Mouse (Mus musculus) urinary bladder, adult 2 months (tissue): ENCODE results near the gene Olfr1212. TPM values are rescaled to one million over a fixed set of nuclear protein-coding genes. Genes with fewer than 3 reads are reported as not detected.

Experiments
- DNase-seq: peaks from one replicate; pipeline ENCODE4 v3.0.0; 2022; ENCODE audit warnings: low spot score
- polyA plus RNA-seq: library from polyadenylated mRNA; depleted of rRNA; stranded (reverse); fragments of >200 nt; gene quantifications from 2 replicates; pipeline ENCODE4 v1.2.3, GENCODE M21; 2012; rRNA removed

Gene Olfr1212
- polyA plus RNA-seq = not detected in 2 replicates

GRCm38 (mm10) chr2:88953669-88954068 lies at the start of gene Olfr1212:
Olfr1212 (plus strand) TSS chr2:88953969.
- no peak for DNase-seq

- DNase-seq = no peak
Observed at GRCm38 (mm10) chr2:88915057-88915456, 38.7 kb upstream of the Olfr1212 start, which contains the start of gene Olfr1209. Olfr1209 (minus strand) TSS chr2:88915157.

- no peak for DNase-seq
Observed at GRCm38 (mm10) chr2:88938011-88938410, 15.8 kb upstream of the Olfr1212 start, which contains the start of gene Olfr1211. Olfr1211 (minus strand) TSS chr2:88938111.

GRCm38 (mm10) chr2:88980181-88980580 lies 26.4 kb downstream of the Olfr1212 start, which contains the start of gene Gm13762:
Gm13762 (minus strand) TSS chr2:88980281.
- no peak for DNase-seq

GRCm38 (mm10) chr2:88992553-88992952 lies 38.8 kb downstream of the Olfr1212 start, which contains the start of gene Olfr1214:
Olfr1214 (minus strand) TSS chr2:88992653.
- no peak for DNase-seq

GRCm38 (mm10) chr2:89006873-89007272 lies 53.1 kb downstream of the Olfr1212 start, which contains the start of gene Olfr1215:
Olfr1215 (minus strand) TSS chr2:89006973.
- DNase-seq = no peak

Other genes with a start within 250 kb of the Olfr1212 start
- gene Olfr1196, start 249.4 kb upstream of the Olfr1212 start, polyA plus RNA-seq = not detected in 2 replicates
- not detected in 2 replicates for gene Olfr1197, start 221.6 kb upstream of the Olfr1212 start, polyA plus RNA-seq
- not detected in 2 replicates for gene Olfr1198, start 202.6 kb upstream of the Olfr1212 start, polyA plus RNA-seq
- not detected in 2 replicates for gene Olfr1199, start 193.5 kb upstream of the Olfr1212 start, polyA plus RNA-seq
- not detected in 2 replicates for gene Olfr1200, start 183.5 kb upstream of the Olfr1212 start, polyA plus RNA-seq
- not detected in 2 replicates for gene Olfr1201, start 160.9 kb upstream of the Olfr1212 start, polyA plus RNA-seq
- gene Olfr1202, start 139.5 kb upstream of the Olfr1212 start, polyA plus RNA-seq = not detected in 2 replicates
- gene Olfr1205, start 124.2 kb upstream of the Olfr1212 start, polyA plus RNA-seq = not detected in 2 replicates
- not detected in 2 replicates for gene Olfr1204, start 104.7 kb upstream of the Olfr1212 start, polyA plus RNA-seq
- gene Olfr1206, start 90.7 kb upstream of the Olfr1212 start, polyA plus RNA-seq = not detected in 2 replicates
- not detected in 2 replicates for gene Olfr1208, start 51.7 kb upstream of the Olfr1212 start, polyA plus RNA-seq
- not detected in 2 replicates for gene Olfr1209, start 38.8 kb upstream of the Olfr1212 start, polyA plus RNA-seq
- not detected in 2 replicates for gene Olfr1211, start 15.9 kb upstream of the Olfr1212 start, polyA plus RNA-seq
- gene Gm13762, start 26.3 kb downstream of the Olfr1212 start, polyA plus RNA-seq = not detected in 2 replicates
- not detected in 2 replicates for gene Olfr1214, start 38.7 kb downstream of the Olfr1212 start, polyA plus RNA-seq
- gene Olfr1215, start 53.0 kb downstream of the Olfr1212 start, polyA plus RNA-seq = not detected in 2 replicates
- not detected in 2 replicates for gene Olfr1216, start 64.4 kb downstream of the Olfr1212 start, polyA plus RNA-seq
- not detected in 2 replicates for gene Olfr1217, start 78.1 kb downstream of the Olfr1212 start, polyA plus RNA-seq
- gene Olfr1218, start 107.2 kb downstream of the Olfr1212 start, polyA plus RNA-seq = not detected in 2 replicates
- not detected in 2 replicates for gene Olfr1219, start 129.5 kb downstream of the Olfr1212 start, polyA plus RNA-seq
- not detected in 2 replicates for gene Olfr1220, start 152.9 kb downstream of the Olfr1212 start, polyA plus RNA-seq
- gene Olfr1221, start 163.3 kb downstream of the Olfr1212 start, polyA plus RNA-seq = not detected in 2 replicates
- not detected in 2 replicates for gene Olfr1222, start 179.1 kb downstream of the Olfr1212 start, polyA plus RNA-seq
- not detected in 2 replicates for gene Olfr1223, start 197.6 kb downstream of the Olfr1212 start, polyA plus RNA-seq
- gene Olfr1224-ps1, start 210.1 kb downstream of the Olfr1212 start, polyA plus RNA-seq = not detected in 2 replicates
- gene Olfr1225, start 220.7 kb downstream of the Olfr1212 start, polyA plus RNA-seq = not detected in 2 replicates
- not detected in 2 replicates for gene Olfr1226, start 246.1 kb downstream of the Olfr1212 start, polyA plus RNA-seq